Mouse (Mus musculus) hindbrain, postnatal 0 days (tissue): ENCODE measurements around the gene Ebf1. TPM values are rescaled to one million over a fixed set of nuclear protein-coding genes. Genes with fewer than 3 reads are reported as not detected.

Source experiments
- ATAC-seq: fragments of 200-750 bp; cut with Nextera tagmentation; 2 replicates; pipeline ENCODE4 v1.8.0; 2017; ENCODE audit warnings: mild to moderate bottlenecking, moderate TSS enrichment, moderate library complexity
- DNase-seq: peaks from one replicate; pipeline ENCODE4 v3.0.0-alpha.2; 2015; ENCODE audit warnings: low spot score
- H3K27ac ChIP-seq: fragments of 300-500 bp; sonication (generic); 2 replicates; pipeline ENCODE4 v1.5.1; 2014; ENCODE audit warnings: mild to moderate bottlenecking
- H3K27me3 ChIP-seq: fragments of 300-500 bp; sonication (generic); 2 replicates; pipeline ENCODE4 v1.6.1; 2014; ENCODE audit warnings: low read length, mixed read lengths; ENCODE audit not compliant: insufficient read depth
- H3K36me3 ChIP-seq: fragments of 300-500 bp; sonication (generic); 2 replicates; pipeline ENCODE4 v1.6.1; 2014; ENCODE audit warnings: low read length, mixed read lengths; ENCODE audit not compliant: insufficient read depth
- H3K4me1 ChIP-seq: fragments of 300-500 bp; sonication (generic); 2 replicates; pipeline ENCODE4 v1.6.1; 2014; ENCODE audit warnings: antibody characterized with exemption, low read length, mixed read lengths; ENCODE audit not compliant: insufficient read depth
- H3K4me2 ChIP-seq: fragments of 300-500 bp; sonication (generic); 2 replicates; pipeline ENCODE4 v1.6.1; 2014; ENCODE audit warnings: low read depth, mild to moderate bottlenecking, low read length, moderate library complexity, mixed read lengths
- H3K4me3 ChIP-seq: fragments of 300-500 bp; sonication (generic); 2 replicates; pipeline ENCODE4 v1.5.1; 2014; ENCODE audit warnings: low read length
- H3K9ac ChIP-seq: fragments of 300-500 bp; sonication (generic); replicated peaks from 2 replicates; pipeline ENCODE4 v1.6.1; 2014; ENCODE audit warnings: mild to moderate bottlenecking, low read length, moderate library complexity, mixed read lengths
- H3K9me3 ChIP-seq: fragments of 300-500 bp; sonication (generic); 2 replicates; pipeline ENCODE4 v1.6.1; 2016; ENCODE audit warnings: low read length, mixed read lengths
- CTCF ChIP-seq: IDR thresholded peaks from 2 replicates; pipeline ENCODE4 v1.5.1; 2016; ENCODE audit warnings: antibody characterized with exemption, control low read depth, low read depth
- WGBS: fragments of 180-500 bp; shearing (Covaris S2); extraction: QIAGEN DNeasy Blood & Tissue Kit; methylation state at CpG from one replicate; pipeline ENCODE4 v1.1.7; 2014; 5-methylcytosine and 5-hydroxymethylcytosine counted together
- polyA plus RNA-seq: library from polyadenylated mRNA; unstranded; fragments of >200 nt; fragmentation: Nextera tagmentation; extraction: Ambion mirVana; gene quantifications from 2 replicates; pipeline ENCODE4 v1.2.1, GENCODE M21; 2015
- total RNA-seq: library from RNA; depleted of rRNA; stranded (reverse); fragments of >200 nt; gene quantifications from 2 replicates; pipeline ENCODE4 v1.2.3, GENCODE M21; 2014; rRNA removed

The Ebf1 gene
- total and polyA plus RNA-seq, 2 experiments from 2014 or later = 67.1 to 71.7 TPM

GRCm38 (mm10) chr11:45008760-45009159, 391.6 kb downstream of the Ebf1 start:
- Histone ChIP-seq H3K27me3 (no peaks in the 10 kb centered on the region), H3K4me3 (no peak overlapping the region), H3K9ac (no peak overlapping the region), H3K4me1 (no peaks in the 10 kb centered on the region), H3K27ac (no peak overlapping the region), H3K36me3 (no peaks in the 10 kb centered on the region), H3K9me3 (no peaks in the 10 kb centered on the region; the same call in 1 of the 2 replicates), H3K4me2 (no peak overlapping the region)
- ATAC-seq = no peak
- WGBS = 84% methylated on average over 5 of the region's 5 CpGs
- no peak for DNase-seq
- TF ChIP-seq CTCF = no peak

GRCm38 (mm10) chr11:45012081-45012480, 395.0 kb downstream of the Ebf1 start:
- DNase-seq (no peak), ATAC-seq (no peak)
- WGBS = 100% methylated on average over 1 of the region's 1 CpGs
- Histone ChIP-seq H3K9me3 (no peaks in the 10 kb centered on the region; the same call in 1 of the 2 replicates), H3K4me1 (no peaks in the 10 kb centered on the region), H3K36me3 (no peaks in the 10 kb centered on the region), H3K4me3 (no peak overlapping the region), H3K27me3 (no peaks in the 10 kb centered on the region), H3K27ac (no peak overlapping the region), H3K4me2 (no peak overlapping the region), H3K9ac (no peak overlapping the region)
- no peak for TF ChIP-seq CTCF

GRCm38 (mm10) chr11:45017493-45017892, 400.4 kb downstream of the Ebf1 start:
- ATAC-seq = no peak
- 68% methylated on average over 3 of the region's 3 CpGs for WGBS
- Histone ChIP-seq H3K36me3 (no peaks in the 10 kb centered on the region), H3K4me1 (no peaks in the 10 kb centered on the region), H3K4me3 (no peak overlapping the region), H3K27ac (no peak overlapping the region), H3K27me3 (no peaks in the 10 kb centered on the region), H3K9ac (no peak overlapping the region), H3K4me2 (no peak overlapping the region), H3K9me3 (no peaks in the 10 kb centered on the region; the same call in 1 of the 2 replicates)
- TF ChIP-seq CTCF = no peak
- DNase-seq = no peak

GRCm38 (mm10) chr11:45026012-45026411, 408.9 kb downstream of the Ebf1 start:
- H3K27ac ChIP-seq = no peak overlapping the region
- no peak overlapping the region for H3K9ac ChIP-seq
- TF ChIP-seq CTCF = no peak
- H3K4me2 ChIP-seq = no peak overlapping the region
- WGBS = 86% methylated on average over 5 of the region's 5 CpGs
- H3K4me3 ChIP-seq = no peak overlapping the region
- no peaks in the 10 kb centered on the region for H3K9me3 ChIP-seq
- H3K4me1 ChIP-seq = no peaks in the 10 kb centered on the region; the same call in 1 of the 2 replicates
- no peaks in the 10 kb centered on the region for H3K36me3 ChIP-seq
- no peaks in the 10 kb centered on the region for H3K27me3 ChIP-seq
- no peak for ATAC-seq
- DNase-seq = no peak

- Histone ChIP-seq H3K4me3 (no peak overlapping the region), H3K27me3 (no peaks in the 10 kb centered on the region), H3K9me3 (no peaks in the 10 kb centered on the region), H3K9ac (0 out of 2 replicates have a peak overlapping the region, but pooled peaks have one; percentile 28), H3K36me3 (no peaks in the 10 kb centered on the region), H3K4me2 (peak overlapping the region; percentile 25; the same call in 1 of the 2 replicates), H3K4me1 (no peaks in the 10 kb centered on the region; the same call in 1 of the 2 replicates), H3K27ac (peak overlapping the region; percentile 54; the same call in 1 of the 2 replicates)
- WGBS = 14% methylated on average over 11 of the region's 11 CpGs
- no peak for TF ChIP-seq CTCF
- DNase-seq (peak; percentile 40), ATAC-seq (no peak)
Observed at GRCm38 (mm10) chr11:45026674-45027073, 409.6 kb downstream of the Ebf1 start.

GRCm38 (mm10) chr11:45027076-45027475, 410.0 kb downstream of the Ebf1 start:
- Histone ChIP-seq H3K9ac (0 out of 2 replicates have a peak overlapping the region, but pooled peaks have one; percentile 28), H3K4me2 (peak overlapping the region; percentile 25; the same call in 1 of the 2 replicates), H3K36me3 (no peaks in the 10 kb centered on the region), H3K4me1 (no peaks in the 10 kb centered on the region; the same call in 1 of the 2 replicates), H3K27ac (peak overlapping the region; percentile 54; the same call in 1 of the 2 replicates), H3K9me3 (no peaks in the 10 kb centered on the region), H3K4me3 (no peak overlapping the region), H3K27me3 (no peaks in the 10 kb centered on the region)
- DNase-seq = no peak
- no peak for ATAC-seq
- WGBS = 40% methylated on average over 7 of the region's 7 CpGs
- no peak for TF ChIP-seq CTCF

- no peaks in the 10 kb centered on the region for H3K36me3 ChIP-seq
Observed at GRCm38 (mm10) chr11:45055744-45056610, 438.9 kb downstream of the Ebf1 start.

More at GRCm38 (mm10) chr11:45055744-45056610, 438.9 kb downstream of the Ebf1 start:
- no peak for TF ChIP-seq CTCF
- Histone ChIP-seq H3K27me3 (no peaks in the 10 kb centered on the region), H3K27ac (no peak overlapping the region), H3K4me1 (no peaks in the 10 kb centered on the region), H3K9me3 (no peaks in the 10 kb centered on the region), H3K9ac (no peak overlapping the region), H3K4me3 (no peak overlapping the region), H3K4me2 (no peak overlapping the region)
- DNase-seq (no peak), ATAC-seq (no peak)
- 72% methylated on average over 7 of the region's 7 CpGs for WGBS

Other genes with a start within 250 kb of the Ebf1 start
- not detected in 2 replicates for gene Il12b, start 217.3 kb upstream of the Ebf1 start, total RNA-seq
- gene Il12b, start 217.3 kb upstream of the Ebf1 start, polyA plus RNA-seq = not detected in 2 replicates
- 19.9 and 23.6 TPM in 2 replicates for gene Ublcp1, start 146.8 kb upstream of the Ebf1 start, total RNA-seq
- 48.8 and 50.4 TPM in 2 replicates for gene Ublcp1, start 146.8 kb upstream of the Ebf1 start, polyA plus RNA-seq
- gene Rnf145, start 98.4 kb upstream of the Ebf1 start, total RNA-seq = 108 and 122 TPM in 2 replicates
- 91.8 and 92.9 TPM in 2 replicates for gene Rnf145, start 98.4 kb upstream of the Ebf1 start, polyA plus RNA-seq